Mouse (Mus musculus) liver, embryonic 14.5 days (tissue): ENCODE data around the gene Myof. TPM values are rescaled to one million over a fixed set of nuclear protein-coding genes. Genes with fewer than 3 reads are reported as not detected.

ENCODE experiments used
- ATAC-seq: fragments of 200-750 bp; cut with Nextera tagmentation; 2 replicates; pipeline ENCODE4 v1.8.0; 2017; ENCODE audit warnings: moderate number of reproducible peaks, mild to moderate bottlenecking, moderate library complexity; ENCODE audit not compliant: insufficient read depth
- DNase-seq, 3 experiments: peaks; one replicate each; pipeline ENCODE4 v3.0.0-alpha.2; 2012 to 2013; ENCODE audit warnings: low read depth in 3 of 3, low spot score in 3 of 3
- H3K27ac ChIP-seq: fragments of 300-500 bp; sonication (generic); 2 replicates; pipeline ENCODE4 v1.5.1; 2014; ENCODE audit warnings: moderate library complexity, mild to moderate bottlenecking, control low read depth, inconsistent platforms
- H3K27me3 ChIP-seq: fragments of 300-500 bp; sonication (generic); 2 replicates; pipeline ENCODE4 v1.6.1; 2014; ENCODE audit warnings: mild to moderate bottlenecking, low read length, moderate library complexity; ENCODE audit not compliant: control insufficient read depth, insufficient read depth
- H3K36me3 ChIP-seq: fragments of 300-500 bp; sonication (generic); replicated peaks from 2 replicates; pipeline ENCODE4 v1.6.1; 2014; ENCODE audit warnings: low read depth; ENCODE audit not compliant: control insufficient read depth, insufficient read depth
- H3K4me1 ChIP-seq, 2 experiments: fragments of 200-500 bp in 1 of 2; fragments of 300-500 bp in 1 of 2; sonication (generic) in 1 of 2; replicated peaks; 2 replicates each; pipeline ENCODE4 v1.6.1; 2012 to 2014; ENCODE audit warnings: antibody characterized with exemption in 1 of 2, inconsistent platforms in 1 of 2, low read length in 1 of 2; ENCODE audit not compliant: control insufficient read depth in 2 of 2, insufficient read depth in 2 of 2
- H3K4me2 ChIP-seq: fragments of 300-500 bp; sonication (generic); 2 replicates; pipeline ENCODE4 v1.6.1; 2014; ENCODE audit warnings: low read depth, mild to moderate bottlenecking, control low read depth, moderate library complexity
- H3K4me3 ChIP-seq, 2 experiments: fragments of 200-500 bp in 1 of 2; fragments of 300-500 bp in 1 of 2; sonication (generic) in 1 of 2; 2 replicates each; pipeline ENCODE4 v1.5.1; 2012 to 2014; ENCODE audit warnings: low read depth in 2 of 2, low read length in 2 of 2, mild to moderate bottlenecking in 2 of 2, control low read depth in 1 of 2, inconsistent platforms in 1 of 2, moderate library complexity in 1 of 2; ENCODE audit not compliant: insufficient read depth in 1 of 2
- H3K9ac ChIP-seq: fragments of 300-500 bp; sonication (generic); replicated peaks from 2 replicates; pipeline ENCODE4 v1.6.1; 2014; ENCODE audit warnings: mild to moderate bottlenecking, control low read depth, moderate library complexity
- H3K9me3 ChIP-seq: fragments of 300-500 bp; sonication (generic); 2 replicates; pipeline ENCODE4 v1.6.1; 2016; ENCODE audit warnings: low read length, mixed read lengths; ENCODE audit not compliant: control insufficient read depth
- CTCF ChIP-seq: IDR thresholded peaks from 2 replicates; pipeline ENCODE4 v1.5.1; 2016; ENCODE audit warnings: antibody characterized with exemption, low read depth, control low read depth
- EP300 ChIP-seq: IDR thresholded peaks from 2 replicates; pipeline ENCODE4 v1.6.1; 2016; ENCODE audit warnings: antibody characterized with exemption, low read depth
- WGBS: fragments of 180-500 bp; shearing (Covaris S2); extraction: QIAGEN DNeasy Blood & Tissue Kit; methylation state at CpG from one replicate; pipeline ENCODE4 v1.1.7; 2014; ENCODE audit not compliant: insufficient replicate concordance; 5-methylcytosine and 5-hydroxymethylcytosine counted together
- polyA plus RNA-seq, 2 experiments: library from polyadenylated mRNA; depleted of rRNA in 1 of 2; stranded (reverse) in 1 of 2; unstranded in 1 of 2; fragments of >200 nt; fragmentation: Nextera tagmentation in 1 of 2; extraction: Ambion mirVana in 1 of 2; gene quantifications; 2 replicates each; pipeline versions ENCODE4 v1.2.1 to v1.2.3; 2012 to 2014

Gene Myof
- polyA plus RNA-seq, 2 experiments: 1.3 to 2.0 TPM

GRCm38 (mm10) chr19:37956006-37956405, 87.4 kb downstream of the Myof start:
- ATAC-seq (no peak), DNase-seq (no peak)
- no peaks in the 10 kb centered on the region for H3K4me1 ChIP-seq
- no peak overlapping the region for H3K4me2 ChIP-seq
- H3K27me3 ChIP-seq: no peaks in the 10 kb centered on the region
- H3K9ac ChIP-seq: no peak overlapping the region
- no peak overlapping the region for H3K27ac ChIP-seq
- H3K4me3 ChIP-seq: no peak overlapping the region
- WGBS: 58% methylated on average over 3 of the region's 3 CpGs
- no peaks in the 10 kb centered on the region for H3K9me3 ChIP-seq
- H3K36me3 ChIP-seq: no peaks in the 10 kb centered on the region
- TF ChIP-seq EP300: no peak
- TF ChIP-seq CTCF: no peak

DNA sequence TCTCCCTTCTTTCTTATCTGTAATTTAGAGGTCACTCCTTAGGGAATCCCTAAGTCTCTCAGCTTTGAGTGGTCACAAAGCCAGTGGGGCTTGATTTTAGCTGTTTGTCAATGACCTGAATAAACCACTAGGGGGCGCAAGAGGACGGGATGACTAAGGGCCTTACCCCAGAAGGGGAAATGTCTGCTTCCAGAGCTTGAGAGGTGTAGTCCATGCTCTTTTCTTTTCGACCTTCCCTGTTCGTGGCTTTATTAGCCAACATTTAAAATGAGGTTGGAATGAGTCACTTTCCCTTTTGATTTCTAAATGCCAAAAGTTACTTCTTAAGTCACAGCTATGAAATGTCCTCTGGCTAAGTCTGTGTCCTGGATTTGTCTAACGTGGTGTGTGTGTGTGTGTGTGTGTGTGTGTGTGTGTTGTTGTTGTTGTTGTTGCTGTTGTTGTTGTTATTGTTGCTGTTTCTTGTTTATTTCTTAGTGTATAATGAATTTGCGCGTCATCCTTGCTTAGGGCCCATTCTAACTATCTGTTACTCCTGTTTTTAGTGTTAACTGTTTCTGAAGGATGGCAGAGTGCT, 87.9 kb downstream of the Myof start:
- WGBS: 31% methylated on average over 7 of the region's 7 CpGs
- Histone ChIP-seq H3K4me2 (no peak overlapping the region), H3K27ac (no peak overlapping the region), H3K9me3 (no peaks in the 10 kb centered on the region), H3K9ac (no peak overlapping the region), H3K4me3 (no peak overlapping the region), H3K36me3 (no peaks in the 10 kb centered on the region), H3K27me3 (no peaks in the 10 kb centered on the region), H3K4me1 (no peaks in the 10 kb centered on the region)
- no peak for ATAC-seq
- DNase-seq: peak; percentile 22 to 41 (median 22)
- TF ChIP-seq CTCF (peak; percentile 88), EP300 (no peak)

- Histone ChIP-seq H3K4me3 (no peak overlapping the region), H3K9me3 (no peaks in the 10 kb centered on the region), H3K36me3 (no peaks in the 10 kb centered on the region), H3K9ac (no peak overlapping the region), H3K27me3 (no peaks in the 10 kb centered on the region), H3K4me1 (no peaks in the 10 kb centered on the region), H3K4me2 (no peak overlapping the region), H3K27ac (no peak overlapping the region)
- ATAC-seq (no peak), DNase-seq (no peak)
- no peak for TF ChIP-seq EP300
- no peak for TF ChIP-seq CTCF
- 56% methylated on average over 5 of the region's 5 CpGs for WGBS
Observed at GRCm38 (mm10) chr19:37954772-37955171, 88.6 kb downstream of the Myof start.

DNA sequence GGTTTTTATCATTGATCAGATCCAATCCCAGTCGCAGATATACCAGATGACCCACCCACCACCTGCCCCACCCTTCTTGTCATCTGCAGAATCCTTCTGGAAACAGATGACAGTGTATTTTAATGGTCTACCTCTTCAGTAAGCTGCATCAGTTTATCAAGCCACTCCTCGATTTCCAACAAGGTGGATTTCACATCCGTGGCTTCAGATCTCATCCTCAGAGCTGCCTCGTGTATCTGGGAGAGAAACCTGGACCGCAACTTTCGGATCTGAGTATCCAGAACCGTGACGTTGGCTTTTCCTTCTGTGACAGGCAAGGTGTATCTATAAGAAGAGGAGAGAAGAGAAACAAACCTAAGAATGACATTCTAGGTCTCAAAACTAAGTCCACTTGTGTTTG, 89.1 kb downstream of the Myof start:
- no peaks in the 10 kb centered on the region for H3K36me3 ChIP-seq
- DNase-seq: no peak

GRCm38 (mm10) chr19:37946696-37947095, 96.7 kb downstream of the Myof start:
- Histone ChIP-seq H3K9ac (no peak overlapping the region), H3K27ac (no peak overlapping the region), H3K4me3 (no peak overlapping the region), H3K36me3 (no peaks in the 10 kb centered on the region), H3K4me2 (no peak overlapping the region), H3K27me3 (no peaks in the 10 kb centered on the region), H3K4me1 (no peaks in the 10 kb centered on the region), H3K9me3 (no peaks in the 10 kb centered on the region)
- WGBS: 27% methylated on average over 4 of the region's 4 CpGs
- ATAC-seq: no peak
- TF ChIP-seq EP300: no peak
- no peak for TF ChIP-seq CTCF
- no peak for DNase-seq

More for the DNA sequence above, 89.1 kb downstream of the Myof start:
- Histone ChIP-seq H3K27me3 (no peaks in the 10 kb centered on the region), H3K9ac (no peak overlapping the region), H3K9me3 (no peaks in the 10 kb centered on the region), H3K27ac (no peak overlapping the region), H3K4me1 (no peaks in the 10 kb centered on the region), H3K4me2 (no peak overlapping the region), H3K4me3 (no peak overlapping the region)
- TF ChIP-seq CTCF (no peak), EP300 (no peak)
- no peak for ATAC-seq
- WGBS: 59% methylated on average over 8 of the region's 8 CpGs
